19 mouse cellular contexts compared by ENCODE assay signal in genomic region chr6:140696192-140696879, GRCm38 (mm10). TPM values are rescaled to one million over a fixed set of nuclear protein-coding genes. Genes with fewer than 3 reads are reported as not detected.
DNase-seq lines count a peak whose midpoint lies in the region; ATAC-seq and TF ChIP-seq lines count a peak whose summit lies in the region.
"Had no signal": no experiment of that assay in that cellular context is flagged by ENCODE, and none has a peak within 500 bp of the region (broad histone marks: within the 10 kb centered on the region; RNA-seq: fewer than 3 reads in every experiment).

No protein-coding gene starts in this region.

- DNase-seq in hindbrain, embryonic 10.5 days (ENCODE audit: low spot score): no peak
- DNase-seq in brain, adult 2 months (ENCODE audit: low read depth, low spot score): peak; percentile 79
- DNase-seq in brain, embryonic 18.5 days (ENCODE audit: low read depth, low spot score): peak; percentile 47
- peak; percentile 71 for DNase-seq in limb, embryonic 14.5 days (ENCODE audit: low spot score)
- no peak for DNase-seq in lung, postnatal 0 days (ENCODE audit: low spot score)
- DNase-seq: adrenal gland, postnatal 10 days; gastrocnemius, postnatal 14 days; kidney, postnatal 10 days; lung, adult 18-20 months; lung, postnatal 4 days; right cerebral cortex, postnatal 25 days had no signal

- no peaks in the 10 kb centered on the region for H3K36me3 ChIP-seq in hindbrain, embryonic 12.5 days
- H3K36me3 ChIP-seq in hindbrain, embryonic 10.5 days: no peaks in the 10 kb centered on the region
- no peaks in the 10 kb centered on the region for H3K36me3 ChIP-seq in limb, embryonic 14.5 days (ENCODE audit: control insufficient read depth, insufficient read depth, low read length)
- H3K36me3 ChIP-seq in heart, embryonic 11.5 days (ENCODE audit: control insufficient read depth, insufficient read depth, low read length): no peaks in the 10 kb centered on the region
- no peaks in the 10 kb centered on the region for H3K36me3 ChIP-seq in lung, postnatal 0 days (ENCODE audit: insufficient read depth, low read length)
- H3K36me3 ChIP-seq: G1E; heart, embryonic 10.5 days; midbrain, embryonic 12.5 days had no signal

- H3K4me2 ChIP-seq in hindbrain, embryonic 12.5 days (replicated peaks): 0 out of 2 replicates have a peak overlapping the region, but pooled peaks have one; percentile 6
- 0 out of 2 replicates have a peak overlapping the region, but pooled peaks have one; percentile 13 for H3K4me2 ChIP-seq in limb, embryonic 14.5 days (replicated peaks; ENCODE audit: low read depth, low read length, severe bottlenecking)
- no peak overlapping the region for H3K4me2 ChIP-seq in heart, embryonic 11.5 days
- H3K4me2 ChIP-seq in lung, postnatal 0 days (replicated peaks; ENCODE audit: low read depth, low read length): no peak overlapping the region
- H3K4me2 ChIP-seq: midbrain, embryonic 12.5 days had no signal

- ATAC-seq in hindbrain, embryonic 12.5 days (ENCODE audit: low FRiP score): 0 out of 2 replicates have a peak, but pooled peaks have one; percentile 29
- peak; percentile 78 for ATAC-seq in limb, embryonic 14.5 days (ENCODE audit: low FRiP score, low read depth)
- no peak for ATAC-seq in heart, embryonic 11.5 days (replicated peaks; ENCODE audit: insufficient number of reproducible peaks, low FRiP score, low TSS enrichment)
- no peak for ATAC-seq in lung, postnatal 0 days
- ATAC-seq: intestine, postnatal 0 days had no signal

- 66% methylated on average over 12 of the region's 12 CpGs for WGBS in hindbrain, embryonic 12.5 days
- 81% methylated on average over 12 of the region's 12 CpGs for WGBS in hindbrain, embryonic 10.5 days
- 18% methylated on average over 12 of the region's 12 CpGs for WGBS in limb, embryonic 14.5 days
- WGBS in heart, embryonic 11.5 days (ENCODE audit: insufficient replicate concordance): 73% methylated on average over 12 of the region's 12 CpGs
- 69% methylated on average over 12 of the region's 12 CpGs for WGBS in lung, postnatal 0 days

- peaks cover 4% of the 10 kb centered on the region; the same call in 1 of the 2 replicates for H3K4me1 ChIP-seq in hindbrain, embryonic 12.5 days
- H3K4me1 ChIP-seq in hindbrain, embryonic 10.5 days (replicated peaks): no peaks in the 10 kb centered on the region
- peaks cover 30% of the 10 kb centered on the region for H3K4me1 ChIP-seq in limb, embryonic 14.5 days (ENCODE audit: control insufficient read depth, insufficient read depth, low read length)
- H3K4me1 ChIP-seq in heart, embryonic 11.5 days (ENCODE audit: control insufficient read depth, insufficient read depth, low read length): no peaks in the 10 kb centered on the region
- H3K4me1 ChIP-seq in lung, postnatal 0 days (ENCODE audit: insufficient read depth, low read depth, low read length): no peaks in the 10 kb centered on the region
- H3K4me1 ChIP-seq: heart, embryonic 10.5 days had no signal

- H3K9ac ChIP-seq in hindbrain, embryonic 12.5 days: no peak overlapping the region
- H3K9ac ChIP-seq in limb, embryonic 14.5 days (ENCODE audit: low read depth, low read length, severe bottlenecking): no peak overlapping the region
- H3K9ac ChIP-seq in heart, embryonic 11.5 days (ENCODE audit: low read depth, low read length): no peak overlapping the region
- H3K9ac ChIP-seq in lung, postnatal 0 days (replicated peaks; ENCODE audit: low read depth): no peak overlapping the region
- H3K9ac ChIP-seq: midbrain, embryonic 12.5 days had no signal

- H3K27me3 ChIP-seq in hindbrain, embryonic 12.5 days: no peaks in the 10 kb centered on the region
- no peaks in the 10 kb centered on the region for H3K27me3 ChIP-seq in hindbrain, embryonic 10.5 days (ENCODE audit: insufficient read depth, poor library complexity, severe bottlenecking)
- no peaks in the 10 kb centered on the region for H3K27me3 ChIP-seq in limb, embryonic 14.5 days (ENCODE audit: control insufficient read depth, insufficient read depth, low read length)
- no peaks in the 10 kb centered on the region for H3K27me3 ChIP-seq in heart, embryonic 11.5 days (ENCODE audit: control insufficient read depth, insufficient read depth, low read length)
- H3K27me3 ChIP-seq in lung, postnatal 0 days (replicated peaks; ENCODE audit: insufficient read depth, low read length): no peaks in the 10 kb centered on the region
- H3K27me3 ChIP-seq: midbrain, embryonic 12.5 days had no signal

- TF ChIP-seq EP300 in lung, postnatal 0 days (IDR thresholded peaks at IDR 0.05): no peak

- H3K27ac ChIP-seq in hindbrain, embryonic 12.5 days: peak overlapping the region; percentile 44
- no peak overlapping the region for H3K27ac ChIP-seq in hindbrain, embryonic 10.5 days
- H3K27ac ChIP-seq in limb, embryonic 14.5 days (replicated peaks; ENCODE audit: low read depth, low read length): peak overlapping the region; percentile 76
- no peak overlapping the region for H3K27ac ChIP-seq in heart, embryonic 11.5 days (ENCODE audit: low read depth, low read length)
- no peak overlapping the region for H3K27ac ChIP-seq in lung, postnatal 0 days (ENCODE audit: low read length)
- H3K27ac ChIP-seq: heart, embryonic 10.5 days; midbrain, embryonic 12.5 days had no signal

- TF ChIP-seq CTCF in lung, postnatal 0 days (IDR thresholded peaks at IDR 0.05): no peak

- H3K4me3 ChIP-seq in hindbrain, embryonic 12.5 days: no peak overlapping the region
- H3K4me3 ChIP-seq in hindbrain, embryonic 10.5 days: no peak overlapping the region
- no peak overlapping the region for H3K4me3 ChIP-seq in limb, embryonic 14.5 days (replicated peaks; ENCODE audit: low read length)
- H3K4me3 ChIP-seq in heart, embryonic 11.5 days (ENCODE audit: low read depth, low read length): no peak overlapping the region
- H3K4me3 ChIP-seq in lung, postnatal 0 days (ENCODE audit: low read depth, low read length): no peak overlapping the region
- H3K4me3 ChIP-seq: heart, embryonic 10.5 days; midbrain, embryonic 12.5 days had no signal

- H3K9me3 ChIP-seq in hindbrain, embryonic 12.5 days (replicated peaks): no peaks in the 10 kb centered on the region
- H3K9me3 ChIP-seq in hindbrain, embryonic 10.5 days: no peaks in the 10 kb centered on the region
- H3K9me3 ChIP-seq in limb, embryonic 14.5 days (ENCODE audit: control insufficient read depth, low read length): no peaks in the 10 kb centered on the region
- H3K9me3 ChIP-seq in heart, embryonic 11.5 days (replicated peaks; ENCODE audit: control insufficient read depth, low read length): no peaks in the 10 kb centered on the region
- no peaks in the 10 kb centered on the region for H3K9me3 ChIP-seq in lung, postnatal 0 days (ENCODE audit: low read length)
- H3K9me3 ChIP-seq: heart, embryonic 10.5 days; midbrain, embryonic 12.5 days had no signal

- TF ChIP-seq POLR2A in limb, embryonic 14.5 days (IDR thresholded peaks at IDR 0.05; ENCODE audit: borderline replicate concordance, extremely low read depth, insufficient read depth, insufficient read length): no peak

RNA-seq across cellular contexts. Expression of gene Gm11077, which starts 32.7 kb away (rescaled TPM):
- not detected in 2 replicates for polyA plus RNA-seq in hindbrain, embryonic 12.5 days (2016; fragmentation: Nextera tagmentation; extraction: Ambion mirVana)
- not detected in 2 replicates for polyA plus RNA-seq in hindbrain, embryonic 10.5 days (2016; fragmentation: Nextera tagmentation; extraction: Ambion mirVana)
- polyA plus RNA-seq in limb, embryonic 14.5 days (2012; rRNA removed): not detected in 2 replicates
- not detected in 2 replicates for polyA plus RNA-seq in limb, embryonic 14.5 days (2014; fragmentation: Nextera tagmentation; extraction: Ambion mirVana)
- not detected in 2 replicates for polyA plus RNA-seq in heart, embryonic 11.5 days (2014; fragmentation: Nextera tagmentation; extraction: Ambion mirVana)
- polyA plus RNA-seq in lung, postnatal 0 days (2015; fragmentation: Nextera tagmentation; extraction: Ambion mirVana): not detected in 2 replicates
- polyA plus RNA-seq: G1E; heart, embryonic 10.5 days; intestine, postnatal 0 days; limb, embryonic 11.5 days; midbrain, embryonic 12.5 days; urinary bladder, adult 2 months had no signal

Comparison
In these comparisons a context has a peak if more than half of its experiments do, and no peak if none do; other contexts are left out.
1. H3K27ac ChIP-seq: peak in hindbrain, embryonic 12.5 days (single experiment) and limb, embryonic 14.5 days (single experiment); none in hindbrain, embryonic 10.5 days (single experiment), heart, embryonic 11.5 days (single experiment) and lung, postnatal 0 days (single experiment).
2. ATAC-seq: peak in hindbrain, embryonic 12.5 days (single experiment) and limb, embryonic 14.5 days (single experiment); none in heart, embryonic 11.5 days (single experiment) and lung, postnatal 0 days (single experiment).
3. H3K4me2 ChIP-seq: peak in hindbrain, embryonic 12.5 days (single experiment) and limb, embryonic 14.5 days (single experiment); none in heart, embryonic 11.5 days (single experiment) and lung, postnatal 0 days (single experiment).
4. DNase-seq: peak in brain, adult 2 months (single experiment), brain, embryonic 18.5 days (single experiment) and limb, embryonic 14.5 days (single experiment); none in hindbrain, embryonic 10.5 days (single experiment) and lung, postnatal 0 days (single experiment).